Mouse (Mus musculus) CH12F3 (cell line): Measurements from ENCODE around the gene Mavs.

Source experiments
- in situ Hi-C: fragments of 300-500 bp; cut with MboI; formaldehyde crosslinking; loops from 2 replicates; pipeline ENCODE4 v1.14.3; 2020; ENCODE audit warnings: low sequenced_read_pairs

The Mavs gene

DNA sequence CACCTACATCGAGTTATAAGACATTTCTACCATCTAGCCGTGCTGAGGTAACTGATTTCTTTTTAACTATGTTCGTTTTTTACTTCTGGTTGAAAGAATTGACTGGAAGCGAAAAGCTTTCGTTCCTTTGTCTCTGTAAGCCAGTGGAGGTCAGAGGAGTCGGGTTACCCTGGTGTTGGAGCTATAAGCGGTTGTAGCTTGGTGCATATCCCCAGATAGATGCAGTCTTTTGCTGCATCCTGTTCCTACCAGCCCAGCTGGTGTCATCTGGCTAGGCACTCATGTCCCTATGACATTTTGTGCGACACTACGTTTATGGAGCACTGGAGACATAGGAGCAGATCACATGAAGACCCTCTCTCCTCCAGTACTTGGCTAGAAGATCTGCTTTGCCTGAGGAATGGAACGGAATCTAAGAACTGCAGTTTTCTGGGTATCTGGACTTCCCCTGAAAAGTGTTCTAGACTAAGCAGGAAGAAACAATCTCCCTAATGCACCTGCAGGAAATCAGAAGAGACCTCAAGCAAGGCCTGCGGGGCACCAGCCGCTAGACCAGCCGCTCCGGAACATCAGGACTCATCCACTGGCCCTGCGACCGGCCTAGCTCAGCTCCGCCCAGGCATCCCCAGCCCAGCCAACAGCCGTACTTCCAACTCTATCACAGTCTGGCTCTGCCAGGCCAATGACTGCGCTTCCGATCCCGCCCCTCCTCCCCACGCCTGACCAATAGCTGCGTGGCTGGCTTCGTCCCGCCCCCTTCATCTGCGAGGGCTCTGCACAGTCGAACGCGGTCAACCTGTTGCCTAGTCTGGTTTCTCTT lies at the start of gene Mavs:
Gene Mavs (plus strand): TSS at position 757 of the 820 bp plus-strand sequence.
- in situ Hi-C loops, result no loop called here

GRCm38 (mm10) chr2:131186343-131186742 lies 47.5 kb upstream of the Mavs start:
- in situ Hi-C loops, result no loop called here

- in situ Hi-C loops, result no loop called here
Observed at GRCm38 (mm10) chr2:131186771-131187601, 46.9 kb upstream of the Mavs start, which contains the start of the genes Cdc25b and Spef1. Gene Cdc25b (plus strand): TSS chr2:131186949. Gene Spef1 (minus strand): TSS chr2:131187282.

- in situ Hi-C loops, result no loop called here
Observed at GRCm38 (mm10) chr2:131187602-131187922, 46.3 kb upstream of the Mavs start.

DNA sequence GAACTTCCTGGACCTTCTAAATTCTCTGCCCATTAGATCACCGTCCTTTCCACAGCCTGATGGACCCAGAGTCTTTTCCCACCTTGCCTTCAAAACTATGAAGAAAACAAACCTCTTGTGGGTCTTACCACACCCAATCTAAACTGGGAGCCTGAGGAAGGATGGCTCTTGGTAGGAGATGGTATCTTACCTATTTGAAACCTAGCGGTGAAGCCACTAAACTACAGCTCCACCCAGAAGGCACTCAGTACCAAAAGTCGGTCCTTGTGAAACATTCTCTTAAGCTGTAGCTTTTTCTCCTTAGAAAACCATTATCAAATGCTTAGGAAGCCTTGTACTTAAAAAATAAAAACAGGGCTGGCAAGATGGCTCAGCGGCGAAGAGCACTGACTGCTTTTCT lies 45.6 kb upstream of the Mavs start:
- in situ Hi-C loops, result no loop called here

- in situ Hi-C loops, result no loop called here
Observed at GRCm38 (mm10) chr2:131189521-131190309, 44.1 kb upstream of the Mavs start.

GRCm38 (mm10) chr2:131190344-131191004 lies 43.4 kb upstream of the Mavs start:
- in situ Hi-C loops, result no loop called here

- in situ Hi-C loops, result no loop called here
Observed at GRCm38 (mm10) chr2:131191005-131191390, 42.9 kb upstream of the Mavs start.

DNA sequence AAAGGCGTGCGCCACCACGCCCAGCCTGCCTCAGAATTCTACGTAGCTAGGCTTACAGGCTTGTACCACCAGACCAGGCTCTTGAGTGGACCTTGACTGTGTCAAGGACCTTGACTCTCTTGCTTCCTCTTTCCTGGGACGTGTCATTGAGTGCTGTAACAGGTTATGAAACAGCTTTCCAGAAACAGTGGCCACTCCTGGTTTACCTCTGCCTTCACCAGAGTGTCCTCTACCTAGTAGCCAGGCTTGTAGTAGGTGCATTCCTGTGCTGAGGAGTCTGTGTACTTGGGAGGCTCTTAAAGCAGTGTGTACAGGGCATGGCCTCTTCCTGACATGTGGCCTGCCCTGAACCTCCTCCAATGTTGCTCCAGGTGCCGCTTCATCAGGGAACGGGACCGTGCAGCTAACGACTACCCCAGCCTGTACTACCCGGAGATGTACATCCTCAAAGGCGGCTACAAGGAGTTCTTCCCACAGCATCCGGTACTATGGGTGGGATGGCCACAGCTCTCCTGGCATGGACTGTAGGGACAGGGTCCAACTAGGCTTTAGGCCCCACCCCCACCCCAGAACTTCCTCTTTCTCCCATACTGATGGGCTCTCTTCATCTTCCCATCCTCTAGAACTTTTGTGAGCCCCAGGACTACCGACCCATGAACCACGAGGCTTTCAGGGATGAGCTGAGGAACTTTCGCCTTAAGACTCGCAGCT lies 37.1 kb upstream of the Mavs start:
- in situ Hi-C loops, result no loop called here

DNA sequence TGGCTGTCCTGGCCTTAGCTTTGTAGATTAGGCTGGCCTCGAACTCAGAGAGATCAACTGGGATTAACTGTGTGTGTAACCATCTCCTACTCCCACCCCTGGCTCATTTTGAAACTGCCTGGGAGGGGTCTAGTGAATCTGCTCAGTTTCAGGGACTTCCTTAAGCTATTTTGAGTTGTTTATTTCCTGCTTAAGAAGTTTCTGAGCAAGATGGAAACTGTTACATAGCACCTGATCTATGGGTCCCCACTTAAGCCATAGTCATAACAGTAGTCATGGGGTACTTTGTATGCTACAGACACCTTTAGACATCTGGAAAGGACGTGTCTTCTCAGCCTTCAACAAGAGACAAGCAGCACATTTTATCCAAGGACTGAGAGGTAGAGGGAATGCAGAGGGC lies 33.2 kb upstream of the Mavs start:
- in situ Hi-C loops, result no loop called here

DNA sequence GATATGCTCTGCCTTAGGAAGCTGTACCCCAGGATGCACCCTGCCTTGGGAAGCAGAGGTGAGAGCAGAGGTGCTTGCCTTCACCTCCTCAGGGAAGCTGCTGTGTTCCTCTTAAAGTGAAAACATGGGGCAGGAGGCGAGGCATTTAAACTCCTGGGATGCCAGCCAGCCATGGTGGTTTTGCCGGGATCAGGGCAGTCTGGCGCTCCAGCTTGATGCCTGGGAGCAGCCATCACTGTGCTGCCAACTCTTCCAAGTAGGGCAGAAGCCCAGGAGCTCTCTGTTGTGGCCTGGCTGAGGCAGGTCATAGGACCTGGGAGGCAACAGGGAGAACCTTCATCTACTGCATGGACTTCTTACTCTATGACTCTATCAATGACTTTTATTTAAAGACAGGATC lies 32.6 kb upstream of the Mavs start:
- in situ Hi-C loops, result no loop called here

DNA sequence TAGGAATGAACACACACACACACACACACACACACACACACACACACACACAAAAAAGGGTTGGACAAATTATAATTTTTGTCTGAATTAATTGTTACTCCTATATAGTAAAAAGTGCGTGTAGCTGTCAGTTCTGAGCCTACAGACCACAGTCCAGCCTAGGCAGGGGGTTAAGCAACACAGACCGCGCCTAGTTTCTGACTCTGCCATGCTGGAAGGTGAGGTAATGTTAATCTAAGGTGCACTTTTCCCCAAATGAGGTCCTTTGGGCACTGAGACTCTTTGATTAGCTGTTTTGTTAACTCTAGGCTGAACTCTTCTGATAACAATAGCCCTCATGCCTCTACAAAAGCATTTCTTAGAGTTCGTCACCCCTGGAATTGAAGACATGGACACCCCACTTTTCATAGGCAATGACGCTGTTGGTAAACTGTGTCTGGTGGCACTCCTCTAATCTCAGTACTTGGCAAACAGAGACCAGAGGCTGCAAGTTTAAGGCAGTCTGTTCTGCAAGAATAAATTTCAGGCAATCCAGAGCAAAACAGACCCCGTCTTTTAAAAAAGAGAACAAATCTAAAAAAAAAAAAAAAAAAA lies 29.9 kb upstream of the Mavs start:
- in situ Hi-C loops, result no loop called here

GRCm38 (mm10) chr2:131204410-131204981 lies 29.4 kb upstream of the Mavs start:
- in situ Hi-C loops, result no loop called here

GRCm38 (mm10) chr2:131205521-131206182 lies 28.2 kb upstream of the Mavs start:
- in situ Hi-C loops, result no loop called here

DNA sequence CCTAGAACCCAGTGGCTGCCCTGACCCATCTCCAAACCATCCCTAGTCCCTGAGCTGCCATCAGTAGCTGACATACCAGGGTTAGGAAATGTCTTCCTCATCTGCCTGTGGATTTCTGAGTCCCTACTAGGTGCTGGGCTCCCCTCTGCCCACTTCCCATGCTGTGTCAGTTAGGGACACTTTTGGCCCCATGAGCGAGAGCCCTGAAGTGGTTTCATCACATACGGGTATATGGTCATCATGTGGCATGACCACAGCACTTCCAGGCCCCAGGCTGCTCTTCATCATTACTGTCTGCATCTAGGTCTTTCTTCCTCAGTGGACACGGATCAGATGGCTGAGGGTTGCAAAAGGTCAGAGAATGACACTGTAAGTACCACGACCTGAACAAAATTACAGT lies 27.1 kb upstream of the Mavs start, which contains the start of gene Ap5s1:
Gene Ap5s1 (plus strand): TSS at position 301 of the 400 bp plus-strand sequence.
- in situ Hi-C loops, result no loop called here

DNA sequence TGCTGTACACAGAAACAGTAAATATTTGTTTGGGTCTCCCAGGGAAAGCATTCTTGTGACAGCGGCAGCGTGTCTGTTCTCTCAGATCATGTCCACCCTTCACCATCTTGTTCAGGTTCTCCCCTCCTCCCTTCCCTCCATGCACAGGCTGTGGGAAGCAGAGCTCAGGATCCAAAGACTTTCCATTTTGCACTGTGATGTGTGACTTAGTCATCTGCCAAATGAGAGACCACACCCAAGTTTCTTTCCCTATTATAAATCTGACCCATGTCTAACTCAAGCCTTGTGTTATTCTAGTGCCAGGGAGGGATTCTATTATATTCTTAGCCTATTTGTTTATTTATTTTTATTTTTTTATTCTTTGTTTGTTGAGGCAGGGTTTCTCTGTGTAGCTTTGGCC lies 25.5 kb upstream of the Mavs start:
- in situ Hi-C loops, result no loop called here

- in situ Hi-C loops, result no loop called here
Observed at GRCm38 (mm10) chr2:131209125-131209795, 24.6 kb upstream of the Mavs start.
